Mouse (Mus musculus): Measurements from ENCODE around the gene Rasgef1c. TPM values are rescaled to one million over a fixed set of nuclear protein-coding genes. Genes with fewer than 3 reads are reported as not detected.

The Rasgef1c gene
- polyA plus RNA-seq, 1 experiment from 2014 or later: not detected

GRCm38 (mm10) chr11:49955577-49956261 is 54.1 kb downstream of the Rasgef1c start:
- no peaks in the 10 kb centered on the region for H3K36me3 ChIP-seq (ENCODE audit: control insufficient read depth, insufficient read depth)
- no peaks in the 10 kb centered on the region for H3K27me3 ChIP-seq (ENCODE audit: control insufficient read depth, insufficient read depth, low read depth, low read length)
- H3K4me2 ChIP-seq (ENCODE audit: low read depth, low read length): no peak overlapping the region
- H3K9ac ChIP-seq (ENCODE audit: low read depth, low read length): no peak overlapping the region
- no peak for ATAC-seq (ENCODE audit: low read depth)
- no peak overlapping the region for H3K4me3 ChIP-seq (ENCODE audit: low read depth, low read length)
- no peak overlapping the region for H3K27ac ChIP-seq (ENCODE audit: low read length)
- no peaks in the 10 kb centered on the region for H3K9me3 ChIP-seq (replicated peaks; ENCODE audit: control insufficient read depth, low read length)
- H3K4me1 ChIP-seq (ENCODE audit: control insufficient read depth, low read depth, low read length): no peaks in the 10 kb centered on the region
- 20% methylated on average over 8 of the region's 8 CpGs for WGBS (ENCODE audit: insufficient replicate concordance)

DNA sequence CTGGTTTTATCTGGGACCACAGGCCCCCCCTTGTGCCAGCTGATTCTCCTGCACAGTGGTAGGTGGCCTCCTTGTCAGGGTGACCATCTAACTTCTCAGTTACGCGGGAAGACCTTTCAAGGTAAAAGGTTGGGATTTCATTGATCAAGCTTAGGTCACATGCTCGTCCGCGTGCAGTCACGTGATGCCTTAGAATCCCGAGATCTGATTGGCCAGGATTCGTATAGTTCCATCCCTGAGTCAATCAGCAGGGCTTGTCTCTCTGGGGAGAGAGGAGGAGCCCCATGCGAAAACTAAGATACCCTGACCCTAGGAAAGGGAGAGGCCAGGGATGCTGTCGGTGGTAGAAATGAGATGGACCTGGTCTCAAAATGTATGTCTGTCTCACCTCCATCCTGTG is 56.4 kb downstream of the Rasgef1c start:
- Histone ChIP-seq H3K9me3 (replicated peaks; ENCODE audit: control insufficient read depth, low read length) (no peaks in the 10 kb centered on the region), H3K4me2 (ENCODE audit: low read depth, low read length) (no peak overlapping the region), H3K9ac (ENCODE audit: low read depth, low read length) (no peak overlapping the region), H3K4me3 (ENCODE audit: low read depth, low read length) (no peak overlapping the region), H3K27me3 (ENCODE audit: control insufficient read depth, insufficient read depth, low read depth, low read length) (no peaks in the 10 kb centered on the region), H3K27ac (ENCODE audit: low read length) (no peak overlapping the region), H3K4me1 (ENCODE audit: control insufficient read depth, low read depth, low read length) (no peaks in the 10 kb centered on the region), H3K36me3 (ENCODE audit: control insufficient read depth, insufficient read depth) (no peaks in the 10 kb centered on the region)
- no peak for ATAC-seq (ENCODE audit: low read depth)
- WGBS (ENCODE audit: insufficient replicate concordance): 72% methylated on average over 10 of the region's 10 CpGs

- no peak overlapping the region for H3K4me3 ChIP-seq (ENCODE audit: low read depth, low read length)
- no peak overlapping the region for H3K4me2 ChIP-seq (ENCODE audit: low read depth, low read length)
- H3K4me1 ChIP-seq (ENCODE audit: control insufficient read depth, low read depth, low read length): no peaks in the 10 kb centered on the region; the same call in 1 of the 2 replicates
- ATAC-seq (ENCODE audit: low read depth): 0 out of 2 replicates have a peak, but pooled peaks have one; percentile 9
- no peaks in the 10 kb centered on the region for H3K27me3 ChIP-seq (ENCODE audit: control insufficient read depth, insufficient read depth, low read depth, low read length)
- H3K9me3 ChIP-seq (replicated peaks; ENCODE audit: control insufficient read depth, low read length): no peaks in the 10 kb centered on the region
- no peak overlapping the region for H3K27ac ChIP-seq (ENCODE audit: low read length)
- no peak overlapping the region for H3K9ac ChIP-seq (ENCODE audit: low read depth, low read length)
- 25% methylated on average over 10 of the region's 10 CpGs for WGBS (ENCODE audit: insufficient replicate concordance)
- no peaks in the 10 kb centered on the region for H3K36me3 ChIP-seq (ENCODE audit: control insufficient read depth, insufficient read depth)
Observed at GRCm38 (mm10) chr11:49961098-49961740, 59.6 kb downstream of the Rasgef1c start.

DNA sequence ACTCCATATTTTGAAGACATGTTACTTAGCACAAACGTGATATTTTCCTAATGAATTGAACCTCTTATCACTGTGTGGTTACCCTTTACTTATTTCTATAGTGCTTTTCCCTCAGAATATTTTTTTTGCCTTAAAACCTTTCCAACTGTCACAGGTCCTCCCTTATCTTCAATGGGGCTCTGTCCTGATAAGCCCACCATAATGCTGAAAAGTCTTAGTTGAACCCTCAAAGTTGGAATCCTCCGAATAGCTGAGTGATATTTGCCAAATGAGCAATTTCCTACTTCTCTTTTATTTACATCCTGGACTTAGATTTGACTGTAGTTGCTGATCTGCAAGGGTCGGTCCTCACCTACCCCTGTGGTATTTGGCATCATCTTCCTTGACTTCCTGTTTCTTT is 63.7 kb downstream of the Rasgef1c start:
- Histone ChIP-seq H3K36me3 (ENCODE audit: control insufficient read depth, insufficient read depth) (no peaks in the 10 kb centered on the region), H3K4me2 (ENCODE audit: low read depth, low read length) (no peak overlapping the region), H3K9ac (ENCODE audit: low read depth, low read length) (no peak overlapping the region), H3K4me3 (ENCODE audit: low read depth, low read length) (no peak overlapping the region), H3K9me3 (replicated peaks; ENCODE audit: control insufficient read depth, low read length) (no peaks in the 10 kb centered on the region), H3K27ac (ENCODE audit: low read length) (no peak overlapping the region), H3K27me3 (ENCODE audit: control insufficient read depth, insufficient read depth, low read depth, low read length) (no peaks in the 10 kb centered on the region), H3K4me1 (ENCODE audit: control insufficient read depth, low read depth, low read length) (no peaks in the 10 kb centered on the region; the same call in 1 of the 2 replicates)
- ATAC-seq (ENCODE audit: low read depth): no peak
- 24% methylated on average over 3 of the region's 3 CpGs for WGBS (ENCODE audit: insufficient replicate concordance)

DNA sequence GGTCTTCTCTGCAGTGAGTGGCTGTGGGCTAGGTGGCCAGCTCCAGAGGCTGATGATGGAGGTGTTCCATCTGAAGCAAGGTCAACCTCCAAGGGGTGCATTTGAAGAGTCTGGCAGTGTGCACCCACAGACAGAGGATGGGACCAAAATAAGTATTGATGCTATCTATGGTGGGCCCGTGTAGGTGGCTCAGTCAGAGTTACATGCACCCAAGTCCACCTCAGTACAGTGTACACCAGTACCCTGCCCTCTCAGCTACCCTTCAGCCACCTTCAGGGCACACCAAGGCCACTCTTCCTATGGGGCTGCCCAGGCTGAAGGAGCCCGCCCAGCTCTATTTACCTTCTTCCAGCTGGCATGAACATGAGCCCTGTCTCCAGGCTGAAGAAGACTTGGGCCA is 68.1 kb downstream of the Rasgef1c start:
- Histone ChIP-seq H3K27me3 (ENCODE audit: control insufficient read depth, insufficient read depth, low read depth, low read length) (no peaks in the 10 kb centered on the region), H3K27ac (ENCODE audit: low read length) (no peak overlapping the region), H3K4me2 (ENCODE audit: low read depth, low read length) (no peak overlapping the region), H3K36me3 (ENCODE audit: control insufficient read depth, insufficient read depth) (no peaks in the 10 kb centered on the region), H3K4me1 (ENCODE audit: control insufficient read depth, low read depth, low read length) (no peaks in the 10 kb centered on the region; the same call in 1 of the 2 replicates), H3K9me3 (replicated peaks; ENCODE audit: control insufficient read depth, low read length) (no peaks in the 10 kb centered on the region), H3K4me3 (ENCODE audit: low read depth, low read length) (no peak overlapping the region), H3K9ac (ENCODE audit: low read depth, low read length) (no peak overlapping the region)
- ATAC-seq (ENCODE audit: low read depth): no peak
- 67% methylated on average over 2 of the region's 2 CpGs for WGBS (ENCODE audit: insufficient replicate concordance)

- H3K36me3 ChIP-seq (ENCODE audit: control insufficient read depth, insufficient read depth): no peaks in the 10 kb centered on the region
- H3K4me1 ChIP-seq (ENCODE audit: control insufficient read depth, low read depth, low read length): no peaks in the 10 kb centered on the region
- H3K4me3 ChIP-seq (ENCODE audit: low read depth, low read length): no peak overlapping the region
- no peaks in the 10 kb centered on the region for H3K9me3 ChIP-seq (replicated peaks; ENCODE audit: control insufficient read depth, low read length)
- no peak overlapping the region for H3K9ac ChIP-seq (ENCODE audit: low read depth, low read length)
- no peak overlapping the region for H3K4me2 ChIP-seq (ENCODE audit: low read depth, low read length)
- no peaks in the 10 kb centered on the region for H3K27me3 ChIP-seq (ENCODE audit: control insufficient read depth, insufficient read depth, low read depth, low read length)
- no peak overlapping the region for H3K27ac ChIP-seq (ENCODE audit: low read length)
- ATAC-seq (ENCODE audit: low read depth): no peak
- 63% methylated on average over 10 of the region's 10 CpGs for WGBS (ENCODE audit: insufficient replicate concordance)
Observed at GRCm38 (mm10) chr11:49973657-49974340, 72.2 kb downstream of the Rasgef1c start.

DNA sequence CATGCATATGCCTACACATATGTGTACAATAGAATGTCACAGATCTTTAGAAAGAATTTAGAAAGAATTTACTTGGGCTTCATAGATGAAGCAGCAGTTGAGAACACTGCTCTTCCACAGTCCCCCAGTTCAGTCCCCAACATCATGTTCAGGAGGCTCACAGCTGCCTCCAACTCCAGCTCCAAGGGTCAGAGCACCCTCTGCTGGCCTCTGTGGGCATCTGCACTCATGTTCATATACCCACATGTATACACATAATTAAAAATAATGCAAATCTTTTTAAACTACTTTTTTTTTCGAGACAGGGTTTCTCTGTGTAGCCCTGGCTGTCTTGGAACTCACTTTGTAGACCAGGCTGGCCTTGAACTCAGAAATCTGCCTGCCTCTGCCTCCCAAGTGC is 73.0 kb downstream of the Rasgef1c start:
- no peaks in the 10 kb centered on the region for H3K9me3 ChIP-seq (replicated peaks; ENCODE audit: control insufficient read depth, low read length)
- H3K27ac ChIP-seq (ENCODE audit: low read length): no peak overlapping the region
- no peak overlapping the region for H3K9ac ChIP-seq (ENCODE audit: low read depth, low read length)
- no peak overlapping the region for H3K4me2 ChIP-seq (ENCODE audit: low read depth, low read length)
- H3K27me3 ChIP-seq (ENCODE audit: control insufficient read depth, insufficient read depth, low read depth, low read length): no peaks in the 10 kb centered on the region
- H3K4me3 ChIP-seq (ENCODE audit: low read depth, low read length): no peak overlapping the region
- H3K4me1 ChIP-seq (ENCODE audit: control insufficient read depth, low read depth, low read length): no peaks in the 10 kb centered on the region
- no peak for ATAC-seq (ENCODE audit: low read depth)
- no peaks in the 10 kb centered on the region for H3K36me3 ChIP-seq (ENCODE audit: control insufficient read depth, insufficient read depth)
- 53% methylated on average over 1 of the region's 1 CpGs for WGBS (ENCODE audit: insufficient replicate concordance)

DNA sequence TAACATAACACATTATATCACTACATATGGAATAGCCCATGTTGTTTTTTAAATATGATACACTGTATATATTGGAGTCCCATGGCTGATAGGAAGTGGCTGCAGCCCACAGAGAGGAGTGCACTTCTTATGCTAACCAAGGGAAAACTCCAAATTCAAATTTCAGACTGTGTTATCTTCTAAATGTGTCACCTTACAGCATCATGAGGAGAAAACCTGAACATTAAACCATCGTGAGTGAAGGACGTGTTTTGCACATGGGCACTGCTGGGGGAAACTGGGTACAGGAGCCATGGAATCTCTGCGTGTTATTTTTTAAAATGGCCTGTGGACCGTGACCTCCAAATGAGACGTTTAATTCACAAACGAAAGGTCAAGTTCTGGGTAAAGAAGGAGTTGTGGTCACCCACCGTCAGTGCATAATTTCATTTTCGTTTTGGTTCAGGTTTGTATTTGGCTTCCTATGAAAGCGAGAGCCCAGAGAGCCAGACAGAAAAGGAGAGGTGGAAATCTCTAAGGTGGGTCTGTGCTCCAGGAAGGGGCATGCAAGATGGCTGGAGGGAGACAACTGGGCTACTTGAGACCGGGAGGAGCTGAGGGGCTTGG is 76.4 kb downstream of the Rasgef1c start:
- 74% methylated on average over 10 of the region's 10 CpGs for WGBS (ENCODE audit: insufficient replicate concordance)
- Histone ChIP-seq H3K4me2 (ENCODE audit: low read depth, low read length) (no peak overlapping the region), H3K9me3 (replicated peaks; ENCODE audit: control insufficient read depth, low read length) (no peaks in the 10 kb centered on the region), H3K4me1 (ENCODE audit: control insufficient read depth, low read depth, low read length) (peaks cover 24% of the 10 kb centered on the region), H3K27me3 (ENCODE audit: control insufficient read depth, insufficient read depth, low read depth, low read length) (no peaks in the 10 kb centered on the region), H3K4me3 (ENCODE audit: low read depth, low read length) (no peak overlapping the region), H3K36me3 (ENCODE audit: control insufficient read depth, insufficient read depth) (no peaks in the 10 kb centered on the region), H3K27ac (ENCODE audit: low read length) (no peak overlapping the region), H3K9ac (ENCODE audit: low read depth, low read length) (no peak overlapping the region)
- ATAC-seq (ENCODE audit: low read depth): no peak
